Mouse (Mus musculus) testis, postnatal 10 days (tissue): ENCODE results near the gene Hist2h2aa2.

ENCODE experiments used
- DNase-seq: peaks from one replicate; pipeline ENCODE4 v3.0.0; 2021; ENCODE audit warnings: low spot score

The Hist2h2aa2 gene

GRCm38 (mm10) chr3:96197129-96197749 is 42.8 kb downstream of the Hist2h2aa2 start:
- DNase-seq, result peak; percentile 85

GRCm38 (mm10) chr3:96196437-96197128 is 43.5 kb downstream of the Hist2h2aa2 start:
- DNase-seq, result no peak

- DNase-seq, result no peak
Measured at GRCm38 (mm10) chr3:96195616-96196313, 44.3 kb downstream of the Hist2h2aa2 start.

- no peak for DNase-seq
Measured at GRCm38 (mm10) chr3:96194966-96195365, 45.1 kb downstream of the Hist2h2aa2 start.

GRCm38 (mm10) chr3:96192977-96193376 is 47.1 kb downstream of the Hist2h2aa2 start:
- DNase-seq, result no peak
